Mouse (Mus musculus): ENCODE data around the gene Gm28308. TPM values are rescaled to one million over a fixed set of nuclear protein-coding genes. Genes with fewer than 3 reads are reported as not detected.

Gm28308 gene
- polyA plus RNA-seq, 2 experiments, result not detected

- no peaks in the 10 kb centered on the region for H3K36me3 ChIP-seq (replicated peaks; ENCODE audit: control insufficient read depth, insufficient read depth, low read depth)
- DNase-seq (ENCODE audit: low read depth in 3 of 3, low spot score in 3 of 3), result no peak
- TF ChIP-seq EP300 (IDR thresholded peaks at IDR 0.05; ENCODE audit: low read depth) (no peak), CTCF (IDR thresholded peaks at IDR 0.05; ENCODE audit: low read depth) (no peak)
- H3K9me3 ChIP-seq (ENCODE audit: control insufficient read depth, low read length), result no peaks in the 10 kb centered on the region
- no peak overlapping the region for H3K4me2 ChIP-seq (ENCODE audit: low read depth)
- H3K4me3 ChIP-seq (ENCODE audit: insufficient read depth in 1 of 2, low read depth in 2 of 2, low read length in 2 of 2), result no peak overlapping the region
- no peak overlapping the region for H3K9ac ChIP-seq (replicated peaks)
- 32% methylated on average over 6 of the region's 6 CpGs for WGBS (ENCODE audit: insufficient replicate concordance)
- no peak for ATAC-seq (ENCODE audit: insufficient read depth)
- no peaks in the 10 kb centered on the region for H3K27me3 ChIP-seq (ENCODE audit: control insufficient read depth, insufficient read depth, low read length)
- no peak overlapping the region for H3K27ac ChIP-seq
- H3K4me1 ChIP-seq (replicated peaks; ENCODE audit: control insufficient read depth in 2 of 2, insufficient read depth in 2 of 2, low read length in 1 of 2), result no peaks in the 10 kb centered on the region
These were observed 94.1 kb downstream of the Gm28308 start for GRCm38 (mm10) chr6:52118903-52119635.

GRCm38 (mm10) chr6:52115899-52116298 is 97.2 kb downstream of the Gm28308 start:
- Histone ChIP-seq H3K4me3 (ENCODE audit: insufficient read depth in 1 of 2, low read depth in 2 of 2, low read length in 2 of 2) (no peak overlapping the region), H3K4me1 (replicated peaks; ENCODE audit: control insufficient read depth in 2 of 2, insufficient read depth in 2 of 2, low read length in 1 of 2) (no peaks in the 10 kb centered on the region), H3K27ac (no peak overlapping the region), H3K9ac (replicated peaks) (no peak overlapping the region), H3K9me3 (ENCODE audit: control insufficient read depth, low read length) (no peaks in the 10 kb centered on the region), H3K36me3 (replicated peaks; ENCODE audit: control insufficient read depth, insufficient read depth, low read depth) (no peaks in the 10 kb centered on the region), H3K27me3 (ENCODE audit: control insufficient read depth, insufficient read depth, low read length) (no peaks in the 10 kb centered on the region), H3K4me2 (ENCODE audit: low read depth) (no peak overlapping the region)
- no peak for TF ChIP-seq CTCF (IDR thresholded peaks at IDR 0.05; ENCODE audit: low read depth)
- no peak for ATAC-seq (ENCODE audit: insufficient read depth)
- no peak for DNase-seq (ENCODE audit: low read depth in 3 of 3, low spot score in 3 of 3)
- WGBS (ENCODE audit: insufficient replicate concordance), result 22% methylated on average over 5 of the region's 5 CpGs

MicroRNAs encoded within 50 kb of the gene (microRNA counts, 519-probe panel; counts per million panel counts)
- microRNA mmu-miR-196b, result 69.9 counts per million

Small RNAs within 50 kb of the gene (microRNA-seq; reads per million reads assigned to microRNA genes)
- gene Mir196b, result 523 reads per million, percentile 66 among the genes with 10 or more reads in this experiment

Other genes with a start within 250 kb of the Gm28308 start
- 5.4 and 10.1 TPM in 2 replicates for gene Skap2, start 200.8 kb downstream of the Gm28308 start, polyA plus RNA-seq (2012; rRNA removed)
- gene Skap2, start 200.8 kb downstream of the Gm28308 start, polyA plus RNA-seq (2014; fragmentation: Nextera tagmentation; extraction: Ambion mirVana), result 18.4 and 19.4 TPM in 2 replicates
- gene Hoxa1, start 55.0 kb downstream of the Gm28308 start, polyA plus RNA-seq (2012; rRNA removed), result 0.21 and 0.33 TPM in 2 replicates
- 0.40 and 0.47 TPM in 2 replicates for gene Hoxa1, start 55.0 kb downstream of the Gm28308 start, polyA plus RNA-seq (2014; fragmentation: Nextera tagmentation; extraction: Ambion mirVana)
- gene Hoxa2, start 48.5 kb downstream of the Gm28308 start, polyA plus RNA-seq (2012; rRNA removed), result 0.26 and 0.30 TPM in 2 replicates
- gene Hoxa2, start 48.5 kb downstream of the Gm28308 start, polyA plus RNA-seq (2014; fragmentation: Nextera tagmentation; extraction: Ambion mirVana), result 0.14 and 0.33 TPM in 2 replicates
- gene 5730596B20Rik, start 35.8 kb downstream of the Gm28308 start, polyA plus RNA-seq (2012; rRNA removed), result 0.03 and 0.04 TPM in 2 replicates
- gene 5730596B20Rik, start 35.8 kb downstream of the Gm28308 start, polyA plus RNA-seq (2014; fragmentation: Nextera tagmentation; extraction: Ambion mirVana), result 0.03 TPM in 1 of 2 replicates, not detected in the other
- 0.25 and 0.26 TPM in 2 replicates for gene Hoxa4, start 21.6 kb downstream of the Gm28308 start, polyA plus RNA-seq (2012; rRNA removed)
- gene Hoxa4, start 21.6 kb downstream of the Gm28308 start, polyA plus RNA-seq (2014; fragmentation: Nextera tagmentation; extraction: Ambion mirVana), result 0.09 and 0.14 TPM in 2 replicates
- 0.52 and 0.97 TPM in 2 replicates for gene Hoxa5, start 8.8 kb downstream of the Gm28308 start, polyA plus RNA-seq (2012; rRNA removed)
- 0.16 and 0.43 TPM in 2 replicates for gene Hoxa5, start 8.8 kb downstream of the Gm28308 start, polyA plus RNA-seq (2014; fragmentation: Nextera tagmentation; extraction: Ambion mirVana)
- gene Hoxa6, start 4.6 kb downstream of the Gm28308 start, polyA plus RNA-seq (2012; rRNA removed), result not detected in 2 replicates
- not detected in 2 replicates for gene Hoxa6, start 4.6 kb downstream of the Gm28308 start, polyA plus RNA-seq (2014; fragmentation: Nextera tagmentation; extraction: Ambion mirVana)
- gene Hoxa3, start within 50 bp of the Gm28308 start, polyA plus RNA-seq (2012; rRNA removed), result 0.37 and 0.43 TPM in 2 replicates
- gene Hoxa3, start within 50 bp of the Gm28308 start, polyA plus RNA-seq (2014; fragmentation: Nextera tagmentation; extraction: Ambion mirVana), result 0.13 and 0.38 TPM in 2 replicates
- gene Hoxa7, start 8.5 kb upstream of the Gm28308 start, polyA plus RNA-seq (2012; rRNA removed), result 0.18 and 0.26 TPM in 2 replicates
- gene Hoxa7, start 8.5 kb upstream of the Gm28308 start, polyA plus RNA-seq (2014; fragmentation: Nextera tagmentation; extraction: Ambion mirVana), result 0.18 and 0.23 TPM in 2 replicates
- gene Hoxa9, start 17.8 kb upstream of the Gm28308 start, polyA plus RNA-seq (2012; rRNA removed), result 0.58 and 0.76 TPM in 2 replicates
- 0.28 and 0.43 TPM in 2 replicates for gene Hoxa9, start 17.8 kb upstream of the Gm28308 start, polyA plus RNA-seq (2014; fragmentation: Nextera tagmentation; extraction: Ambion mirVana)
- gene Hoxa10, start 27.5 kb upstream of the Gm28308 start, polyA plus RNA-seq (2012; rRNA removed), result 0.04 and 0.19 TPM in 2 replicates
- 0.14 TPM in 1 of 2 replicates, not detected in the other for gene Hoxa10, start 27.5 kb upstream of the Gm28308 start, polyA plus RNA-seq (2014; fragmentation: Nextera tagmentation; extraction: Ambion mirVana)
- gene Hoxa11, start 32.5 kb upstream of the Gm28308 start, polyA plus RNA-seq (2012; rRNA removed), result 0.03 TPM in 1 of 2 replicates, not detected in the other
- not detected in 2 replicates for gene Hoxa11, start 32.5 kb upstream of the Gm28308 start, polyA plus RNA-seq (2014; fragmentation: Nextera tagmentation; extraction: Ambion mirVana)
- 0.02 and 0.09 TPM in 2 replicates for gene Hoxa13, start 47.5 kb upstream of the Gm28308 start, polyA plus RNA-seq (2012; rRNA removed)
- not detected in 2 replicates for gene Hoxa13, start 47.5 kb upstream of the Gm28308 start, polyA plus RNA-seq (2014; fragmentation: Nextera tagmentation; extraction: Ambion mirVana)
- 0.03 TPM in 1 of 2 replicates, not detected in the other for gene Evx1, start 100.2 kb upstream of the Gm28308 start, polyA plus RNA-seq (2012; rRNA removed)
- gene Evx1, start 100.2 kb upstream of the Gm28308 start, polyA plus RNA-seq (2014; fragmentation: Nextera tagmentation; extraction: Ambion mirVana), result not detected in 2 replicates

Measured in liver, embryonic 14.5 days (tissue).